Mouse (Mus musculus) adrenal gland, postnatal 25 days (tissue): Measurements from ENCODE around the gene Islr. TPM values are rescaled to one million over a fixed set of nuclear protein-coding genes. Genes with fewer than 3 reads are reported as not detected.
"Not testable (repeated sequence)": the region's sequence is repeated elsewhere in the genome, so short reads cannot be mapped to it uniquely, and the experiment has no call there.

Experiments
- DNase-seq: peaks from one replicate; pipeline ENCODE4 v3.0.0; 2021; ENCODE audit warnings: mixed read lengths
- long read RNA-seq: library from polyadenylated mRNA; stranded (forward); transcript quantifications from one replicate; pipeline ENCODE4 v2.0.0, GENCODE M21; 2021
- total RNA-seq: library from RNA; stranded (reverse); gene quantifications from 2 replicates; pipeline ENCODE4 v1.2.3, GENCODE M21; 2021

Islr gene
- 10.0 and 13.3 TPM in 2 replicates for total RNA-seq
- long read RNA-seq, transcript Islr-202 (2 exons, 2,076 nt) = major isoform, 9 of 20 reads
- long read RNA-seq, partial matches to known transcripts = 0 of 20 reads
- long read RNA-seq, other reads (novel, unspliced or antisense) = 8 of 20 reads

DNA sequence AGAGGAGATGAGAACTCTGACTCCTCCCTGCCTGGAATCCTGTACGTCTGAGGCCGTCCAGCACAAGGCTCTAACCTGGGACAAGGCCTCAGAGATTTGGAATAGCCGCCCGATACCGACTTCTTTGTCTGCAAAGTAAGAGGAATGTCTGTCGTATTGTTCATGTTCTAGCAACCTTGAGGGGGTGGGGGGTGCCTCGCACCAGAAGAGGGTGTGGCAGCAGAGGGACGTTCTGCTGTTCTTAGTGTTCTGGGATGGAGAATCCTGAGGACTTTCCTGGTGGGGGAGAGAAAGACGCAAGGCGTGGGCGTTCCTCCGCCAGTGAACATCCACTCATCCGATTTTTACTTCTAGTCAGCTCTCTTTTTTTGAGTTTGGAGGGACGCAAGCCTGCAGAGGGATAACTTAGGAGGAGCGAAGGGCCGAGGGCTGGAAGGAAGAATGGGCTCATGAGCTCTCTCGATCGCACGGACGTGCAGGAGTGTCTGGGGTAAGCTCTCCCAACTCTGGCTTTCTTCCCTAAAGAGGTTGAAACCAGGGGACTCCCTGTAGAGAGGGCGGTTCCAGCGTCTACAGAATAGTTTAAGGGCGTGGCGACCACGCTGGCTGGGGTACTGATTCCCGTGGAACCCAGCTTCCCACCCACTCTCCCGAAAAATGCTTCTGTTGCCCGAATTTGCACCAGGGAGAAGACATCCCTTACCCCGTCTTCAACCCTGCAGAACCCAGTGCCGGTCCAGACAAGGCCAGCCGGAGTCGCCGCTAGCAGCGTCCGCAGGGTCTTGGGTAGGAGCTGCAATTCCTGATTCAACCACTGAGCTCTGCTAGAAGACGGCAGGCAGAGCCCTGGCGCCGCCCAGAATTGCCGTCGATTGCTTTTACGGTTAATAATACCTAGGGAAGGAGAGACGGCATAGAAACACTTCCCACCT, at the start of gene Islr, which contains the start of gene Islr2:
TSS of gene Islr (minus strand) at position 791 of the 932 bp plus-strand sequence.
TSS of gene Islr2 (minus strand) at position 804 of the 932 bp plus-strand sequence.
- DNase-seq = peak; percentile 69

DNA sequence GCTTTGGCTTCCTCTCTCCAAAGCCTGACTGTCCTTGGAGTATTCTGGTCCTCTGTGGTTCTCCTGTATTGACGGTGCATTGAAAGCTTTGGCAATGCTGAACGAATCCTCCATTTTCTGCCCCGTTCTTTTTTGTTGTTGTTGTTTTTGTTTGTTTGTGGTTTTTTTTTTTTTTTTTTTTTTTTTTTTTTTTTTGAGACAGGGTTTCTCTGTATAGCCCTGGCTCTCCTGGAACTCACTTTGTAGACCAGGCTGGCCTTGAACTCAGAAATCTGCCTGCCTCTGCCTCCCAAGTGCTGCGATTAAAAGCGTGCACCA, 49.7 kb upstream of the Islr start:
- not testable (repeated sequence) for DNase-seq

DNA sequence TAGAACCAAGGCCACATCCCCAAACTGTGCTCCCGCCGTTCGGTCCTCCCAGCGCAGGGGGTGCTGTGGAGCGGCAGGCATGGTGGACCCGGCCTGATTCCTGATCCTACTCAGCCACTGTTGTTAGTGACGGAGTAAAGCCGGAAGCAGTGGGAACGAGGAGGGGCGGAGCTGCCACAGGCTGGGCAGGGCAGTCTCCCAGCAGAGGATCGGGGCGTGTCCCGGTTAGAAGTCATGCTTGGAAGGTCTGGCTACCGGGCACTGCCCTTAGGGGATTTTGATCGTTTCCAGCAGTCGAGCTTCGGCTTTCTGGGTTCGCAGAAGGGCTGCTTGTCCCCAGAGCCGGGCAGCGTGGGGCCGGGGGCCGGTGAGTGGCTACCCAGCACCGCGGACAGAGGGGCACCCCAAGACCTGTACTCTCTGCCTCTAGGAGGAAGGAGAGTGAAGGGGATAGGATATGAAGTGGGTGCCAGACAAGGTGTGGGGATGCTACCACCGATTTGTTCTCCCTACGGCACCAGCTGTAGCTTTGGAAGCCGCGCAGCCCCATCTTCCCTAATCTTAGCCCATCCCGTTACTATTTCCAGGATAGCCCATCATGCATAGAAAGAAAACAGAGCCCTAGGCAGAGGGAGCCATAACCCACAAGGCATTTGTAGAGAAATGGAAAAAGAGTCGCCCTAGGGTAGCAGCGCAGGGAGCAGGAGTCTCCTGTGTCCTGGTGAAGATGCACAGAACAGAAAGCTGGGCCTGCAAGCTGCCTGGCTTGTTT, 49.1 kb upstream of the Islr start, which contains the start of gene Stoml1:
TSS of gene Stoml1 (plus strand) at position 132 of the 772 bp plus-strand sequence.
- peak; percentile 93 for DNase-seq

DNA sequence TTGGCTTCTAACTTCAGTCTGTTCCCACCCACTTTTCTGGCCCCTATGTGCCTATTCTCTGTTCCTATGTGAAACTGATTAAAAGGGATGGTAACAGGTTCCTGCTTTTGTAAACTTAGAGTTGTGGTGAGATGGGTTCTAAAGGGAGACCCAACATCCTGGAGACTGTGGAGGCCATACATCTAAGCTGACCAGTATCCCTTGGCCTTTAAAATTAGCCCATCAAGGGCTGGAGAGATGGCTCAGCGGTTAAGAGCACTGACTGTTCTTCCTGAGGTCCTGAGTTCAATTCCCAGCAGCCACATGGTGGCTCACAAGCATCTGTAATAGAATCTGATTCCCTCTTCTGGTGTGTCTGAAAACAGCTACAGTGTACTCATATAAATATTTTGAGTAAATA, 46.6 kb upstream of the Islr start:
- DNase-seq = not testable (repeated sequence)

DNA sequence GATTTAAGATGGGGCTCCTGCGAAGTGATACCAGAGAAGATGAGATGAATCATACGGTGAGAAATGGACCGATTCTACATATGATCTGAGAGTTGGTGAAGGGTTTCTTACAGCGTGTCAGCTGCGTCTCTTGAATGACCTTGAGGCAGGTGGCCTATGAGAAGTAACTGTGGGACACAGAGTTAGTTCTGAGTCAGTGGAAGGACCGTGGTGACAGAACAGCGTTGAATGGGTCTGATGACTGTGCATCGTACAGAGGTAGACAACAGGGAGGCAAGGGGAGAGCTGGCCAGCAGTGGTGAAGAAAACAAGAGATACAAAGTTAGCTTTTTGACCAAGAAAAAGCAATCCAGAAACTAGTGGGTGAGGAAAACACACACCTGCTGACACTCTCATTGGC, 46.2 kb upstream of the Islr start:
- no peak for DNase-seq

DNA sequence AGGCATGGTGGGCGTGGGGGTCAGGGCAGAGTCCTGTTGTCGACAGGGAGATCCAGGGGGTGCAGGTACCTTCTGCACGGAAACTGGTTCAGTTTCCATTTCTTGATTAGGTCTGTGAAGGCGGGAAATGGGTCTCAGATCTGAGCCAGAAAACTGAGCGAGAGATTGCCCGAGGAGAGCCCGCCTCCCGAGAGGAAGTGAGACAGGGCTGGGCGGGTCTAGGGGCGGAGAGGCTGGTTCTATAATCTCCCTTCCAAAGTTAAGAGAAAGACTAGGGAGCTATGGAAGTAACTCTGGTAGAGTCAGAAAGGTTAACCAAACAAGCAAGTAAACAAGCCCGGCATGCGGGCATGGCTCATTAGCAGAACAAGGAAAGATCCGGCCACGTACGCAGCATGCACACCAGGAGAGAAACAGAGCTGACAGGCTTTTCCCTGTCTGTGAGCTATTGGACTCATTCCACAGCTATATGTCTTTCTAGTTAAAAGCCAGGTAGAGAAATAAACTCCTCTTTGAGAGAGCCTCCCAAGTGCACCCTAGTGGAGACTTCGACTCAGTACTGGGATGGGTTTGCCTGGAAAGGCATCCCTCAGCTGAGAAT, 45.6 kb upstream of the Islr start, which contains the start of gene Pml:
TSS of gene Pml (minus strand) at position 195 of the 601 bp plus-strand sequence.
- DNase-seq = peak; percentile 80

DNA sequence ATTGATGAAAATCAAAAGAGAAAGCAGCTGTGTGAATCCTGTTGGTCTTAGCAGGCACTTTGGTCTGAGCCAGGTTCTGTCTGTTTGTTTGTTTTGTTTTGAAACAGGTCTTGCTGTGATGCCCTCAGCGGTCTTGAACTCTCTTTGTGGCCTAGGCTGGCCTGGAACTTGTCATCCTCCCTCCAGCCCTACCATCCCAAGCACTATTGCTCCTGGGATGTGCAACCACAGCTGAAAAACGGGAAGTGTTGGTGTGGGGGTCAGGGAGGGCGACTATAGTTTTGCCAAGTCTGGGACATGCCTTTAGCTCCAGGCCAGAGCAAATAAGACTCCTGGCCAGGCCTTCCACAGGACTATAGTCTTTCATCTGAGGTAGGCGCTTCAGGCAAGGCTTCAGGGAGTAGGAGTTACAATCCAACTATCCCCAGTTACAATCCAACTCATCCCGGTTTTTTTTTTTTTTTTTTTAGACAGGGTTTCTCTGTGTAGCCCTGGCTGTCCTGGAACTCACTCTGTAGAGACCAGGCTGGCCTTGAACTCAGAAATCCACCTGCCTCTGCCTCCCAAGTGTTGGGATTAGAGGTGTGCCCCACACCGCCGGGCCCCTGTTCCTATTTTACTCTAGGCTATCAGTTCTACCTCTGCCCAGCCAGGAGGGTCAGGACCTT, 44.8 kb upstream of the Islr start:
- DNase-seq = no peak

DNA sequence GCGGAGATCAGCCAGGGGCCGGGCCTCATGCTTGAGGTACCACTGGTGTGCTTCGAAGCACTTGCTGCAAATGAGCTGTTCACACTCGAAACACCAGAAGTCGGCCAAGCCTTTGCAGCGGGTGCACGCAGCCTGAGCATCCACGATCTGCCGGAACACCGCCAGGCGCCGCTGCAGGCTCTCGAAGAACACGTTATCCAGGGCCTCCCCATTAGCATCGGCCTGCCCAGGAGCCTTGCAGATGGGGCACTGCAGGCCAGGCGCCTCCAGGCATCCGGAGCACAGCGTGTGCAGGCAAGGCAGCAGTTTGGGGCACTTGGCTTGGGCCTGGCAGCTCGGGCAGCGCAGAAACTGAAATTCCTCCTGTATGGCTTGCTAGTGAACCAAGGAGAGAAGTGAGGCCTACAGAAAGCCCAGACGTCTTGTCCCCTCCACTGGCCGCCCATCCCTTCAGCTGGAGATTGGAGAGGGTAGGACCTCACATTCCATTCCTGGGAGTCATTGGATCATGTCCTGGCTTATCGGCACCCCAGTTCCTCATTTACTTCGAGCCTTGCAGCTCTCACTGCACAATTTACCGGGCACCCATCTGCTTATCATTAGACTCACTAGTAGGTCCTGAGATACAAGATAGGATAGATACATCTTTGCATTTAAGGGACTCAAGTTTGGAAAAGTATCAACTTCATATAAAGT, 43.1 kb upstream of the Islr start:
- peak; percentile 85 for DNase-seq

DNA sequence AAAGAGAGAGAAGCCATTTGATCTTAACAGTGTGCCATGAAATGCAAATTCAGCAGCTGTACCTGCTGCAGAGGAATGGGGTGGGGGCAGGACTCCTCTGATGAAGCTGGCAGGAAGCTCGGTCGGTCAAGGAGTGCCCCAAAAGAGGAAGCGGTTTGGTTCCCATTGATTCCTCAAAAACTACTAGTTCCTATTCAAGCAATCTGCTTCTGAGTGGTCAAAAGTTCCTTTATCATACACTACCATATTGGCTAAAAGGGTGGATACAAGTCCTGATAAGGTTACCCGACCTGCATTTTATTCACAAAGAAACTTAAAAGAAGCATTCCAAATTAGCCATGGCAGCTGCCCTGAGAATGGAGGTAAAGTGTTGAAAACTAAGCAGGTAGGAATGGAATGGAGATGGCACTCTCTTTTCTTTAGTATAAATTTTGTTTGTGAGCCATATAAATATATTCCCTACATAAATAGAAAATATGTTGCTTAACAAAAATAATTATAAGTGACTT, 42.0 kb upstream of the Islr start:
- DNase-seq = no peak

DNA sequence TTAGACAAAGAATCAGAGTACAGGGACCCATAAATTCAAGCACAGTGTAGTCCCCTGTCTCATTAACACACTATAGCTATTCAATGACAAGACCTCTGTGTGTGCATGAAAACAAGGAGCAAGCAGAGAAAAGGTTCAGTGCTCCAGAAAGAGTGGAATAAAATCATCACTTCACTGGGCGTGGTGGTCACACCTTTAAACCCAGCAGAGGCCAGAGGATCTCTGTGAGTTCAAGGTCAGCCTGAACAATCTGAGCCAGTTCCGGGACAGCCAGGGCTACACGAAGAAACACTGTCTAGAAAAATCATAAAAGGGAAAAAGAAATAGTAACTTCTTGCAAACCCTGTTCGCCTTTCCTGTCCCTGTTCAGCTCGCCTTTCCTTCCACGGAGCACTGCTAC, 39.6 kb upstream of the Islr start:
- DNase-seq = no peak

DNA sequence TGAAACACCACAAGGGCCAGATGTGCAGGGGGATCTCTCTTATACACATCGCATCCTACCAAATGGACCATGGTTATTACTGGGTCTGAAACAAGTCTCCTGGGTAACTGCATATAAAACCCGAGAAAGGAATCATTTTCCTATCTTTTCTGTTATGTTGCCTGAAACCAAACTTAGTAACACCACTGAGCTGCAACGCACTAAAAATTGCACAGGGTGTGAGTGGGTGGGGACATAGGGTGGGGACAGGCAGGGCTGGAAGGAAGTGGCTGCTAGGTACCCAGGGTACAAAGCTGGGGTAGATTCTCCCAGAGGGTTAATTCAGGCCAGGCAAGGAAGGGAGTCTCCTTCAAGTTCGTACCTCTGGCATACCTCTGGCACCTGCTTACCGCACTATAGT, 38.6 kb upstream of the Islr start:
- DNase-seq = no peak

DNA sequence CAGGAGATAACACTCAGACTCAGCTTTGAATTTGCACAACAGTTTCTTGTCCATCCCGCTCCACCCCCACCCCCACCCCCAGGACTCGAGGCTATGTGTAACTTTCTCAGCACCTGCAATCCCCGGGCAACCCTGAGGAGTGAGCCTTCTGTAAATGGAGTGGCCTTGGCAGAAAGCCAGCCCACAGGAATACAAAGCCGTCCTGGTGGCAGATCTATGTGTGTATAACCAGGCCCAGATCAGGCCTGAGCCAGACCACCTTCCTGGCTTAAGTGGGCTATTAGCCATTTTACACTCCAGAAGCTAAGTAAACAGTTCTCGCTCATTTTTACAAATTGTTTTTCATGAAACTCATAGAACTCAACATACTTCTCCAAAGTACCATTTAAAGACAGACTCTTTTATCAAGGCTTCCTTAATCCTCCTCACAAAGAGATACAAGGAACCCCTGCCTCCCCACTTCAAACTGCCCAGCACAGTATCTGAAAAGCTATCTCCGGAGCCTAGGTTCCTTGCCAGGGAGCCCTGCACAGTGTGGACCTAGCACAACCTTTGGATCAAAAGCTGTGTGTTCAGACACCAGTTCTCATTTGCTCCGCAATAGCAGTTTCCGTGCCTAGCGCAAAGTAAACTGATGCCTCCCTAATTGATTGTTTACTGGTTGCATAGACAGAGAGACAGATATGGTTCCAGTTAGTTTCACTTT, 37.8 kb upstream of the Islr start:
- DNase-seq = peak; percentile 60

DNA sequence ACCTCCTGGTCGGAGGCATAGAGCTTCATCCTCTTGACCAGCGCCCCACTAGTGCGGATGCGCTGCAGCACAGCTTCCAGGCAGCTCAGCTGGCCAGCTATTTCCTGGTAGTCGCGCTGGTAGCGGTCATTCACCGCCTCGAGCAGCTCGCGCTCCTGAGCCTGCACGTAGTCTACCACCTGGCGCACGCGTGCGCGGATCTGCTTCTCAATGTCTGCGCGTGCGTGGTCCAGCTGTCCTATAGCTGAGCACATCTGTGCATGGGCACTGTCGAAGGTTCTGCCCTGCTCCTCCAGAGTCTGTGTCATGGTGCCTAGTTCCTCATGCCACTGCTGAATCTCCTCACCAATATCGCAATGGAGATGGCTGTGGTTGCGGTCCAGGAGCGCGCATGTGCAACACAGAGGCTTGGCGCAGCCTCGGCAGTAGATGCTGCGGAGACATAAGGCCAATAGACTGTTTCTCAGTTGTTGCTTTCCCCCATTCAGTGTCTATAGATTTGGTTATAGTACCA, 30.5 kb upstream of the Islr start:
- no peak for DNase-seq

DNA sequence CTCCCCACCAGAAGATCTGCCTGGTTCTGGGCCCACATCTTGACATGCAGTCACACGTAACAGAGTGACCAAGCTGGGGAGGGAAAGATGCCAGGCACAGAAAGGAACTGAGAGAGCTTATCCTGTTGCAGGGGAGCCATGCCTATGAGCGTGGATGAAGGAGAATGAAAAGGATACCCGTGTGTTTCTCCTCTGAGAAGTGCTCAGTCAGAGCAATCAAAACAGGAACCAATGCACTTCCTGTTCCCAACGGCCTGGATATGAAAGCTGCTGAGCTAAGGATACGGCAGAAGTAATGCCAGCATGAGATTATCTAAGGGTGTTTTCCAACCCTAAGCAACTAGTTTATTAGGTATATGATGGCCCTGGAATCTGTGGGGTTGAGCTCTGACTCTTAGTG, 28.3 kb upstream of the Islr start:
- DNase-seq = no peak

DNA sequence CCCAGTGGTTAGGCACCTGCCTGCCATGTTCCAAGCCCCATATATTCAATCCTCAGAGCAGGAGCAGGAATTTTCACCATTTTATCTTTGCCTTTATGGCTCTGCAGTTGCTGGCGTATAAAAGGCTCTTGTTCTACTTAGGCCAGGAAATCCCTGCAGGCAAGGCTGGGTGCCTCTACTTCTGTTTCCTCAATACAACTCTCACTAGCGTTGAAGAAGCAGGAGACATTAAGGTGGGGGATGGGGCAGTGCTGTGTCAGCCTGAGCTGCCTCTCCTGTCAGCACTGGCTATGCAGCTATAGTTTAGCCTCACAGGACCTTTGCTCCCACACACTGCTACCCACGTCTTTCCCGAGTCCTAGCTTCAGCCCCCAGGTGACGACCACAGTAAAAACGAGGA, 27.6 kb upstream of the Islr start:
- DNase-seq = no peak

DNA sequence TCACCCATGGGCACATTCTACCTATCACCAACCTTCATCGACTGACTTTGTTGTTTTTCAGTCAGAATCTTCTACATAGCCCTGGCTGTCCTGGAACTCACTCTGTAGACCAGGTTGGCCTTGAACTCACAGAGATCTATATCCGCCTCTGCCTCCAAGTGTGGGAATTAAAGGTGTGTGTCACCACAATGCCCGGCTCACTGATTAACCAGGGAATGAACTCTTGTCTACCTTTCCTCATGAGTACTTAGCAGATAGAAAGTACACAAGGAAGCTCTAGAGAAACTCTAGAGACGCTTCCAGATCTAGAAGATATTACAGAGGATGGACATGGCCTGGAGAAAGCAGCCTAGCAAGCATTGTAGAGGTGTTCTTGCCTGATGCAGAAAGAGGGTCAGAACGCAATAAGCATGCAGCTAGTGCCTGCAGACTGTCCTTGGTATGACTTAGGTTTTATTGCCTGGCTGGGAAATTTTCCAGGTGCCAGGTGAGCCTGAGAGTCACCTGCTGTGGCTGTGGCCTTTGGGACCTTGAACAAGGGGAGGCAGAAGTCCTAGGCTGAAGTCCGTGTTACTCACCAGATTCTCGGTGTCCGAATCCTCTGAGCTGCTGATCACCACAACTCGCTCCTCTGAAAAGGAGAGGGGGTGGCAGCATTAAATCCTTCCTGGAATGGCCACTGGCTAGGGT, 24.8 kb upstream of the Islr start:
- DNase-seq = no peak

DNA sequence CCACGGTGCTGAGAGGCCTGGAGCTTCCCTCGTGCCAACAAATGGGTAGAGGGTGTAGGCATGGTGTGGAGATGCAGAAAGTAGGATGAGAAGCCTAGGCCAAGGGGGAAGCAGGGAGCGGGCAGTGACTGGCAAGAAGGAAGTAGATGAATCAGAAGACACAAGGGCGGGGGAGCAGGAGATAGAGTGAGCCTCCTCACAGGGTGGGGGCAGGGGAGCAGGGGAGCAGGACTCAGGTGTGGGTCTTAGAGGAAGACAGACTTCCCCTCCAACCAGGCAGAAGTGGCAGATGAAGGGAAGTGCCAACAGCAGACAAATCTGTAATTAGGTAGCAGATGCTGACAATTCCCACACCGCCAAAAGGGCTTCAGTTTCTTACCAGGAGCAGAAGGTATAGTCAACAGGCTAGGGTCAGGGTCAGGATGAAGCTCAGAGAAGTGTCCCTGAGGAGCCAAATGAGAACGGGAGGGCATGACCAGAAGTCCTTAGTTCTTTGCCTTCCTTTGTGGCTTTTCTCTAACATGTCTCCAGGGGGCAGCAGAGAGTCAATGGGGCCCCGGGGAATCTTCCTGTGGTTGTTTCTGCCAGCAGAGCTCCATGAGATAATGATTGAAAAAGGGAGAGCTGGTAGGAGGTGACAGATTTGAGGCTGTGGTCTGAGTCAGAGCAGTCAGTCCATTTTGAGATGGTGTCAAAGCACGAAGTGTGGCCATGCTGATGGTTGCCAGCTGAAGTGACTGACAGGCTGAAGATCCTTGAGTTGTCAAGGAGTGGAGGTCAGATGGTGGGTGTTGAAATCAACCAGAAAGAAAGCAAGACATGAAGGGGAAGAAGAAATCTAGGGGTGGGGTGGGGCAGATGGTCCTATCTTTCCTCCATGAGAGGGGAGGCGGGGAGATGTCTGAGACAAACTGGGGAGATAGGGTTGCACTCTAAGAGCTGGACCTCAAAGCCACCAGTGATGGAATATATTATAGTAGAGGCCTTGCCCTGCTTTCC, 22.1 kb upstream of the Islr start:
- DNase-seq = peak; percentile 48

DNA sequence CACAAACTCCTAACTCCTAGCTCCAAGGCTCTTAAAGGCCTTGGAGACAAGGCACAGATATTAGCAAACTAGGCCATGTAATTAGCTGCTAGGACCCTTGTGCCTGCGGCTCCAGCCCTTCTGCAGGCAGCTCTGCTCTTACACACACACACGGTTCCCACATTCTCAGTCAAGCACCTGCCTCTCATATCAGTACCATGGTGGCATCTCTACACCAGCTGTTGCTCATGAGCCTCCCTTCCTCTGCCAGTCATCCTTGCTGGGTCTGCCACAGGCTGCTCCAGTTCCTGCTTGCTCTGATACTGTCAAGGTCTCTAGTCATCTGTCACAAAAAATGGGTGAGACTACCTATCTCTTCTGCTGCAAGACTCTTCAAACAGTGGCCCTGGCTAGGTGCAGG, 20.2 kb upstream of the Islr start:
- no peak for DNase-seq
